ENCODE assay signal across 24 mouse cellular contexts in genomic region chr5:18273291-18274284, GRCm38 (mm10).
DNase-seq lines count a peak whose midpoint lies in the region; ATAC-seq and TF ChIP-seq lines count a peak whose summit lies in the region.
"Had no signal": no experiment of that assay in that cellular context is flagged by ENCODE, and none has a peak within 500 bp of the region (broad histone marks: within the 10 kb centered on the region; RNA-seq: fewer than 3 reads in every experiment).

No protein-coding gene starts in this region.

- H3K9ac ChIP-seq in kidney, embryonic 16.5 days (replicated peaks; ENCODE audit: low read length), result no peak overlapping the region
- no peak overlapping the region for H3K9ac ChIP-seq in lung, embryonic 15.5 days
- H3K9ac ChIP-seq in lung, postnatal 0 days (replicated peaks; ENCODE audit: low read depth), result no peak overlapping the region
- H3K9ac ChIP-seq in hindbrain, embryonic 14.5 days, result no peak overlapping the region
- H3K9ac ChIP-seq: embryonic facial prominence, embryonic 13.5 days; embryonic facial prominence, embryonic 15.5 days; forebrain, embryonic 12.5 days had no signal

- TF ChIP-seq EP300 in lung, postnatal 0 days (IDR thresholded peaks at IDR 0.05), result no peak

- WGBS in kidney, embryonic 16.5 days, result 75% methylated on average over 11 of the region's 11 CpGs
- 49% methylated on average over 11 of the region's 11 CpGs for WGBS in lung, embryonic 15.5 days
- 57% methylated on average over 11 of the region's 11 CpGs for whole genome bisulfite sequencing in lung, postnatal 0 days
- WGBS in lung, adult 2 months, result 73% methylated on average over 11 of the region's 11 CpGs
- WGBS in hindbrain, embryonic 14.5 days, result 87% methylated on average over 11 of the region's 11 CpGs

- no peaks in the 10 kb centered on the region for H3K9me3 ChIP-seq in kidney, embryonic 16.5 days (ENCODE audit: low read length)
- no peaks in the 10 kb centered on the region for H3K9me3 ChIP-seq in lung, embryonic 15.5 days
- no peaks in the 10 kb centered on the region for H3K9me3 ChIP-seq in lung, postnatal 0 days (ENCODE audit: low read length)
- H3K9me3 ChIP-seq in hindbrain, embryonic 14.5 days (ENCODE audit: control insufficient read depth, low read length), result no peaks in the 10 kb centered on the region
- H3K9me3 ChIP-seq: embryonic facial prominence, embryonic 13.5 days; embryonic facial prominence, embryonic 15.5 days; forebrain, embryonic 10.5 days; forebrain, embryonic 12.5 days had no signal

- H3K4me1 ChIP-seq in kidney, embryonic 16.5 days (ENCODE audit: insufficient read depth, low read length), result no peaks in the 10 kb centered on the region
- H3K4me1 ChIP-seq in lung, embryonic 15.5 days, result no peaks in the 10 kb centered on the region
- no peaks in the 10 kb centered on the region for H3K4me1 ChIP-seq in lung, postnatal 0 days (ENCODE audit: insufficient read depth, low read depth, low read length)
- no peaks in the 10 kb centered on the region for H3K4me1 ChIP-seq in lung, adult 2 months (ENCODE audit: control insufficient read depth, insufficient read depth, low read length)
- H3K4me1 ChIP-seq in hindbrain, embryonic 14.5 days (replicated peaks; ENCODE audit: control insufficient read depth, insufficient read depth, low read length), result no peaks in the 10 kb centered on the region
- H3K4me1 ChIP-seq: embryonic facial prominence, embryonic 13.5 days; embryonic facial prominence, embryonic 15.5 days; forebrain, embryonic 10.5 days; forebrain, embryonic 12.5 days had no signal

- no peak for ATAC-seq in kidney, embryonic 16.5 days (ENCODE audit: low FRiP score, low TSS enrichment)
- ATAC-seq in lung, embryonic 15.5 days (ENCODE audit: borderline replicate concordance, extremely low read depth, low FRiP score, low TSS enrichment), result peak; percentile 93
- ATAC-seq in lung, postnatal 0 days, result peak; percentile 55
- no peak for ATAC-seq in hindbrain, embryonic 14.5 days (ENCODE audit: low FRiP score)
- ATAC-seq: forebrain, embryonic 14.5 days had no signal

- no peak overlapping the region for H3K27ac ChIP-seq in kidney, embryonic 16.5 days (ENCODE audit: low read length)
- H3K27ac ChIP-seq in lung, embryonic 15.5 days, result no peak overlapping the region
- no peak overlapping the region for H3K27ac ChIP-seq in lung, postnatal 0 days (ENCODE audit: low read length)
- H3K27ac ChIP-seq in hindbrain, embryonic 14.5 days, result no peak overlapping the region
- H3K27ac ChIP-seq: embryonic facial prominence, embryonic 13.5 days; embryonic facial prominence, embryonic 15.5 days; forebrain, embryonic 10.5 days; forebrain, embryonic 12.5 days had no signal

- TF ChIP-seq POLR2A in lung, adult 2 months (IDR thresholded peaks at IDR 0.05; ENCODE audit: borderline replicate concordance, extremely low read depth, low read depth, low read length), result no peak

- H3K36me3 ChIP-seq in kidney, embryonic 16.5 days (ENCODE audit: insufficient read depth, low read length), result peaks cover 5% of the 10 kb centered on the region; the same call in 1 of the 2 replicates
- peaks cover 18% of the 10 kb centered on the region; the same call in 1 of the 2 replicates for H3K36me3 ChIP-seq in lung, embryonic 15.5 days
- H3K36me3 ChIP-seq in lung, postnatal 0 days (ENCODE audit: insufficient read depth, low read length), result no peaks in the 10 kb centered on the region; the same call in 1 of the 2 replicates
- peaks cover 21% of the 10 kb centered on the region for H3K36me3 ChIP-seq in hindbrain, embryonic 14.5 days (replicated peaks; ENCODE audit: control insufficient read depth, insufficient read depth)
- H3K36me3 ChIP-seq: forebrain, embryonic 12.5 days had no signal

- peak; percentile 14 for DNase-seq in kidney, postnatal 10 days
- DNase-seq in lung, adult 18-20 months, result no peak
- DNase-seq in lung, postnatal 0 days (ENCODE audit: low spot score), result peak; percentile 11
- no peak for DNase-seq in lung, adult 2 months
- DNase-seq in lung, postnatal 36 days, result peak; percentile 8
- DNase-seq in hindbrain, embryonic 14.5 days (ENCODE audit: low spot score), result no peak
- DNase-seq: adrenal gland, adult 2 months; adrenal gland, postnatal 10 days; adrenal gland, postnatal 25 days; cerebellum, adult 11 months; cerebellum, adult 18-20 months; cerebellum, adult 8-10 months; cerebellum, adult 9-11 months; cerebellum, postnatal 14 days; cerebellum, postnatal 36 days; embryo, embryonic 11 days had no signal

- no peak overlapping the region for H3K4me2 ChIP-seq in kidney, embryonic 16.5 days (replicated peaks; ENCODE audit: low read depth, low read length)
- no peak overlapping the region for H3K4me2 ChIP-seq in lung, embryonic 15.5 days
- H3K4me2 ChIP-seq in lung, postnatal 0 days (replicated peaks; ENCODE audit: low read depth, low read length), result no peak overlapping the region
- H3K4me2 ChIP-seq in hindbrain, embryonic 14.5 days (replicated peaks), result no peak overlapping the region
- H3K4me2 ChIP-seq: embryonic facial prominence, embryonic 13.5 days; embryonic facial prominence, embryonic 15.5 days; forebrain, embryonic 12.5 days had no signal

- no peak overlapping the region for H3K4me3 ChIP-seq in kidney, embryonic 16.5 days (ENCODE audit: low read length)
- H3K4me3 ChIP-seq in lung, embryonic 15.5 days, result no peak overlapping the region
- no peak overlapping the region for H3K4me3 ChIP-seq in lung, postnatal 0 days (ENCODE audit: low read depth, low read length)
- H3K4me3 ChIP-seq in lung, adult 2 months (replicated peaks; ENCODE audit: extremely low read depth, low read depth, low read length), result no peak overlapping the region
- H3K4me3 ChIP-seq in hindbrain, embryonic 14.5 days (replicated peaks; ENCODE audit: low read length), result no peak overlapping the region
- H3K4me3 ChIP-seq: embryonic facial prominence, embryonic 13.5 days; embryonic facial prominence, embryonic 15.5 days; erythroblast, embryonic 14.5 days; forebrain, embryonic 10.5 days; forebrain, embryonic 12.5 days had no signal

- no peaks in the 10 kb centered on the region for H3K27me3 ChIP-seq in kidney, embryonic 16.5 days (ENCODE audit: insufficient read depth, low read length)
- no peaks in the 10 kb centered on the region for H3K27me3 ChIP-seq in lung, embryonic 15.5 days
- no peaks in the 10 kb centered on the region for H3K27me3 ChIP-seq in lung, postnatal 0 days (replicated peaks; ENCODE audit: insufficient read depth, low read length)
- H3K27me3 ChIP-seq in hindbrain, embryonic 14.5 days (ENCODE audit: control insufficient read depth, insufficient read depth, low read length), result no peaks in the 10 kb centered on the region
- H3K27me3 ChIP-seq: embryonic facial prominence, embryonic 13.5 days; embryonic facial prominence, embryonic 15.5 days; forebrain, embryonic 12.5 days had no signal

- TF ChIP-seq CTCF in lung, postnatal 0 days (IDR thresholded peaks at IDR 0.05), result no peak
- TF ChIP-seq CTCF in lung, adult 2 months (IDR thresholded peaks at IDR 0.05; ENCODE audit: insufficient read depth, low read length), result no peak

Comparison
In these comparisons a context has a peak if more than half of its experiments do, and no peak if none do; other contexts are left out.
1. DNase-seq: peak in kidney, postnatal 10 days (single experiment), lung, postnatal 0 days (single experiment) and lung, postnatal 36 days (single experiment); none in lung, adult 18-20 months (0 of 2), lung, adult 2 months (single experiment) and hindbrain, embryonic 14.5 days (single experiment).
2. ATAC-seq: peak in lung, embryonic 15.5 days (single experiment) and lung, postnatal 0 days (single experiment); none in kidney, embryonic 16.5 days (single experiment) and hindbrain, embryonic 14.5 days (single experiment).